Mouse (Mus musculus) spleen, postnatal 4 days (tissue): ENCODE data around the gene Tnik.

ENCODE experiments used
- DNase-seq, 2 experiments: peaks; one replicate each; pipeline ENCODE4 v3.0.0; 2022; ENCODE audit warnings: low spot score in 2 of 2

Tnik gene

DNA sequence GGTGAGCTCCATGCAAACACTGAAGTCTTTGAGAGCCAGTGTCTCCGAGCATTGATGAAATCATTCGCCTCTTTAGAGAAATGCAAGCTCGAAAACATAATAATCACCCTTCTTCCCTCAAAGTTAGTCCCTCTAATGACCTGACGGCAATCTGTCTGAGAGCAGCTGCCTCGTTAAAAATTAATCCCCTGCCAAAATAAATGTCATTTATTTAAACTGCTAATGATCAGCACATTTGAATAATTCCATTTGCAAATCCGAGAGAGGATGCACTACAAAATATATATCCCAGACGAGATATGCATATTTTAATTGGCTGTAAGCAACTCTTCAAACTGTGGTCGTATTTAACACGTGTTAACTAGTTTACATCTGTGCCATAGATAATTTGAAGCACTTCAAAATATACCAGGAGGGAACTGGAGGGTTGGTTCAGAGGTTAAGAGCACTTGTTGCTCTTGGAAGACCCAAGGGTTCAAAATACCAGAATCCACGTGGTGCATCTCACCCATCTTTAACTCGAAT lies 281.4 kb downstream of the Tnik start:
- DNase-seq, result no peak

DNA sequence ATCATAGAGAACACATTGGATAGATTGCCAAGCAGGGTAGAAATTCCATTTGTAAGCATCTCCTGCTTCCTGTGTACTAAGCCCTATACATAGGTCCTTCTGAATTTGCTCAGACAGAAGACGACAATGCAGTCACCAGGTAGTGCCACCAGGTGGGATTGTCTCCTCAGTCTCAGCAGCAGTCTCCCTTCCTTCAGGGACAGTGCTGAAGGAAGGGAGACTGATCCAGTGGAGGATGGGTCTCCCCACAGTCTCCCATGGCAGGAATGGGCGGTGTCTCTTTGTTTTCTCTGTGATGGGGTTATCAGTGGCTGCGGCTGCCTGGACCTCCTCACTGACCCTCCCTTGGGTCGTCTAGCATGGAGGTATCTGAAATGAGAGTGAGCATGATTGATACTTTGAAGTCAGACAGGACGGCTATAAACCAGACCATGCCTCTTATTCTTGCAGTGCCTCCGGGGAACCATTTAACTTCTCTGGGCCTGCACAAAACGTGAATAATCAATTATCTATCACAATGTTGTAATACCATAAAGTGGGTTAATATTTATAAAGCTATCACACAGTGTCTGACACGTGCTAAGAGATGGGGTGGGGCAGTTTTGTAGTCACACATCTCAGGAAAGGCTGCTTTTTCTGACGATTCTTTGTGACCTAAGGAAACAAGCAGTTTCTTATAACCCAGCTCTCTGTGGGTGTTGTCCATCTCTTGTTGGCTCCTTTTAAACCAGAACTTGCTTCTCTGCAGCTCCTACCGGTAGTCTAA lies 285.1 kb downstream of the Tnik start:
- DNase-seq, result no peak

DNA sequence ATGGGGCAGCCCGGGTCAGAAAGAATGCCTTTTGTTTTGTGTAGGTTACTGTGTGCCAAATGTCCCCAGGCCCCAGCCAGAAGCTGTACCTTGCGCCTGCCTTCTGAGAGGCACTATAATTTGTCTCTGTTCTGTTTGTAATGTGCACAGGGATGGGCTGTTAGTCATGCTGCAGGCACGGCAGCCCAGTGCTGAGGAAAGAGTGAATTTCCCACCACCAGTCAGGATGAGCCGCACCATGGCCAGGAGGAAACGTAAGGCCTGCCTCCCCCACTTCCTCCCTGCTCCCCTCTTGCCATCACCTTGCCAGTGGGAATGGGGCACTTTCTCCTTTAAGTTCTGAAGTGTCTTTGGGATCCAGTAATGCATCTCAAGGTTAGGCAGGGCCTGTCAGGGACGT lies 286.4 kb downstream of the Tnik start:
- no peak for DNase-seq

DNA sequence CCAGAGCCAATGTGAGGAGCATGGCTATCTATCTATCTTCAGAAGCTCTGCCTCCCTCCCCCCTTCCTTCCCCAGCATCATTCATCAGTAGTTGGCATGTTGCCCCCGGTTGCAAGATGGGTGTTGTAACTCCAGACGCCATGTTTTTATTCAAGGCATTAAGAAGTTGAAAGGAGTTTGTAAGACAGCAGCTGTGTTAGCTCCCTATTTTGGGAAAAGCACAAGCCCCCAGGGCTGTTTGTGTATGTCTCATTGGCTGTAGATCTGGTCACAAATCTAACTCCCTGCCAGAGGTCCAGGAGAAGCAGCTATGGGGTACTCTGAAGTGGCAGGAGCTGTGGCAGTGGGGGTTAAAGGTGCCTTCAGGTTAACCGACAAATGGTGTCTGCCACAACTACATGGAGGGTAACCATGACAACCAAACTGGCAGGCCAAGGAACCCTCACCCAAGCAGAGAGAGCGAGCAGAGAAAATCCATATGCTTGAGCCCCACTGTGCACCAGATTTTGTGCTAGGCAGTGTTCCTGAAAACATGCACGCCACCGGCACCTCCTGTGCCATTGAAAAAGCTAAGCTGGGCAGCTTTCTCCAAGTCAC lies 287.6 kb downstream of the Tnik start:
- no peak for DNase-seq

DNA sequence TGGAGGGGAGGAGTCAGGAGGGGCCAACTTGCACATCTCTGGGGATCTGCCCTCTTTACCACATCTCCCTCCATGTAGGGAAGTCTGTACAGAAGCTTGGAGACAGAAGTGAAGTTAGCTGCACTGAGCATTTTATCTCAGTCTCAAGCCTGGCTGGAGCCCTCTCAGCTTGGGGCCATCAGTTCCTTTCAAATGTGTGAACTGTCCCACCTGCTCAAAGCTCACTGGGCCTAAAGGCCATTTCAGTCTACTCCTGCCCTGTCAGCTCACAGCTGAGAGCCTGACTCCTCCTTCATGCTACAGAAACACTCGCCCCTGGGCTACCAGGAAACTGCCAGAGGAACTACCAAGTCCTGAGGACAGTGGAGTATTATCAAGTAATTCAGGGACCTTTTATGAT lies 288.7 kb downstream of the Tnik start:
- no peak for DNase-seq

DNA sequence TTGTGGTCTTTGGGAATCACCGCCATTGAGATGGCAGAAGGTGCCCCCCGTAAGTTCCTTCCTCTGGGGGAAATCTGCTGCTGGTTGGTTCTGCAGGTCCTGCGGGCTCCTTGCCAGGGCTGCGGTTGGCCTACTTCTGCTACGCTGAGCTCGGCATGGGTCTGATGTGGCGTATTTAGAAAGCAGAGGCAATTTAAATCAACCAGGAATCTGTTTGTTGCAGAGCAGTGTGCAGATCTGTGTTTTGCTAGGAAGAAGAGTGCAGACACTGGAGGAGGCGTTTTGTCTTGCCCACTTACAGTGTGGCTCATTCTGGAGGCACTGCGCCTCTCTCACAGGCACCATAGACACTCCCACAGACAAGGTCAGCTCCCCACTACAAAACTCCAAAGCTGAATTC lies 291.9 kb downstream of the Tnik start:
- DNase-seq, result no peak

DNA sequence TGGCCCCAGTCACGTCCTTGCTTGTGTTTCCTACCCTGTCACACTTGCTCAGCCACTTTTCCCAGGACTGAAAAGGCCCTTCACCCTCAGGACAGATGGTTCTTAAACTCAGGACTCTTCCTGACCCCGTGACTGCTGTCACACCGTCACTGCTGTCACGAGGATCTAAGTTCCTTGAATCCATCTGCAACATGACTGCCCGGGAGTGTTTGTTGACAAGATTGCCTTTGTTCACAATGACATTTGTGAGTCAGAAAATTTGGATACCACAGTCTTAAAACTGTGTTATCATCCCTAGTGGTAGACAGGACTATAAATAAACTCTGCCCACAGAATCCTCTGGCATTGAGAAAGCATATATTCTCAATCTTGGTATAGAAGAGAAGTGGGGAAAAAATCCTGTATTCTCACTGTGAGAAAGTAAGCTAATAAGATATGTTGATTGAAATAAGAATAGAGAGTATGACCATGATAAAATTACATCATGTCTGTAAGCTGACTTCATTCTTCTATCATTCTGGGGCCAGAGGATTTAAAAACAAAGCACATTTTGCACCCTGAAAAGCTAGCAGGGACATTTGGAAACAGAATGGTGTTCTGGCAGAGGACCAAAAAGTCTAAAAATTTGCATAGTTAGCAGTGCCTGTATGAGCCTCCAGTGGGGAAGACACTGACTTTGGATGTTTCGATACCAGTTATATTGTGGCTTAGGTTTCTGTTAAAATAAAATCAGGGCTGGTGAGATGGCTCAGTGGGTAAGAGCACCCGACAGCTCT lies 293.0 kb downstream of the Tnik start:
- DNase-seq, result no peak

DNA sequence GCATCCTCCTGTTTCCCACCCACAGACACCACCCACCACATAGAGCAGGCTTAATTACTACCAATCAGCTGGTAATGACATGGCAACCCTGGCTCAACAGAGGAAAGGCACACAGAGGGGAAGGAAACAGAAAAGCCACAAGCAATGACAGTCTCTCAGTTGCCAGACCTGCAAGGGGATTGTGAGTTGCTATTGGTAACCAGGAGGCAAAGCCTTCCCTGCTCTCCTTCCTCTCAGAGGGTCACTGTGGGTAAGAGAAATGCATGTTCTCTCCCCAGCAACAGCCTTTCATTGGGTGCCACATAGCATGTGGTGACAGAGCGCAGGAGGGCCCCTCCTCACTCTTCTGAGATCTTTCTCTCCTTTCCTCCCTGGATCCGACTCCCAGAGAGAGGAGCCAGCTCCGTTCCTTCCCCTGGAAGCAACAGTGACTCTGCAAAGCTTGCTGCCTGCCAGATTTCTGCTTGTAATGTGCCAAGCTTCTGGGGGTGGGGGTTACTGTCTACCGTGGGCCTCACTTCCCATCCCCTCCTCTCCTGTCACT lies 295.4 kb downstream of the Tnik start:
- no peak for DNase-seq

DNA sequence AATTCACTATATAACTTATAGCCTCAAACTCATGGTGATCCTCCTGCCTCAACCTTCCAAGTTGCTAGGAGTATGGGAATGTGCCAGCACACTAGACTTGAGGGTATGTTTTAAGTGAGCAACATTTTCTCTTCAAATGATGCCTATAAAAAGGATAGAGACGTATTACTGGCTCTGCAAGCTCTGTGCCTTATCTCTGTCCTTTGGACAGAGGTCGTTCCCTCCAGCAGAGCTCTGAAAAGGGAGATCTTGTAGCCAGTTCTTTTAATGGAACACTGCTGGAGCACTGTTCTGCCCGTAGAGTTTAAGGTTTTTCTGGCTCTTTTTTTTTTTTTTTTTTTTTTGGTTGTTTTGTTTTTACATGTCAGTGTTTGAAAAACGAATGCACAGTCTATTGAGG lies 298.4 kb downstream of the Tnik start:
- no peak for DNase-seq

DNA sequence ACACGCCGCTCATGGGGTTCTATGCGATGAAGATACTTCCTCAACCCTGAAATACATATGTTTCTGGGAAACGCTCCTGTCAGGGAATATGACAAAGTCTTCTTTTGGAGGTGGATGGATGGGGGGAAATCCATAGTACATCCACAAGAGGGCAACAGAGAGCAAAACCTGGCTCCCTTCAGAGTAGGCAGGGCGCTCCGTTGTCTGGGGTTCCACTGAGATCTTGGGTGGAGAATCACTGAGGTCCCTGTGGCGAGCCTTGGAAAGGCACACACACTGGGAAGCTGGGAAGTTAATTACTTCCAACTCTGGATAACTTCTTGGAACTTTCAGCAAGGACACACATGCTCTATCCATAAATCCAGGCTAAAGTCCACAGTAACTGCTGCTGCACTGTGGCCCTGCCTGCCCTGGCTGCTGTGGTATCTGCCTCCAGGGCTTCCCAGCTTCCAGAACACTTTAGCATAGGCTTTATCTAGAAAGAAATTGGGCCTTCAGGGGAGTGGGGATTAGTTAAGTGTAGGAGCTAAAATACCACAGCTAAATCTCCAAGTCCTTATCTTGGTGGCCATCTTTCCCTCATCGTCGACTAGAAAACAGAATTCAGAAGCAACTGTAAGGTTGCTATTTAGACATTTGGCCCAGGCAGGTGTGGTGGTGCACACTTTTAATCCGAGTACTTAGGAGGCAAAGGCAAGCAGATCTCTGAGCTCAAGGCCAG lies 299.8 kb downstream of the Tnik start:
- DNase-seq, result no peak

DNA sequence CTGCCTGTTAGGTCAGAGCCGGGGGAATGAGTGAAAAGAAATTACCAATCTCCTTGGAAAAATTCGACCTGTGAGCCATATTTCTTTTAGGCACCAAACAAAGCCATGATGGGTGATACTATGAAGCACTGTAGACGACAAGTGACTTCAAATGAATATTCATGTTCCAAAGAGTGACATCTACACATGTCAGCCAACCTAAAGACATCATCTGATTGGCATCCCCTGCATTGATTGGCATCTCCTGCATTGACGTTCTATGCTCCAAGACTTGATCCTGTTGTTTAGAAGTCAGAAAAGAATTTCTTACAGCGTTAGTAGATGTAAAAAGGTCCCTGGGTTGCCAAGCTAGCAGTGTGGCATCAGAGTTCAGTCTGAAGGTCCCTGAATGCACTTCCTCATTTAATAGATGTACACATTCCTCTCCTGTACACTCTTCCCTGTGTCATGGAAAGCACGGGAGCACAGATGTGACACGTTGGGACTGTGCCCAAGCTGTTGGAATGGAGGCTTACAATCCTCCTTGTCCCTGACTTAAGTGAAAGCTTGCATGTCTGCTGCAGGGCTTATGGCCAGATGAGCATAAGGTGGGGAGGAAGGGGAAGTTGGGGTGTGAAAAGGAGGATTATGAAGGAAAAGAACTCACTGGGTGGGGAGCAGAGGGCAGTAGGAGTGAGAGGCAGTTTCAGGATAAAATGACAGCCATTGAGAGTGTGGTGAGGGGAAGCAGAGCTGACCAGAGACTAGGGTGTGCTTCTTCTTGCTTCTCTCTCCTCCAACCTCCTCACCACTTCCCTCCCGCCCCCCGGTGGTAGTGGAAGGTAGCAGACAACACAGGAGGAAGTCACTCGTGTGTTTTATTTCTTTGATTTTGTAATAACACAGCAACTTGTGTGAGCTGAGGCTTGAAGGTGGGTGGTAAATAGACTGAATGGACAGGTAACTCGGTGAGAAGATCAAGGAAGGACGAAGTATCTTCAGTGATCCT lies 301.6 kb downstream of the Tnik start:
- no peak for DNase-seq

DNA sequence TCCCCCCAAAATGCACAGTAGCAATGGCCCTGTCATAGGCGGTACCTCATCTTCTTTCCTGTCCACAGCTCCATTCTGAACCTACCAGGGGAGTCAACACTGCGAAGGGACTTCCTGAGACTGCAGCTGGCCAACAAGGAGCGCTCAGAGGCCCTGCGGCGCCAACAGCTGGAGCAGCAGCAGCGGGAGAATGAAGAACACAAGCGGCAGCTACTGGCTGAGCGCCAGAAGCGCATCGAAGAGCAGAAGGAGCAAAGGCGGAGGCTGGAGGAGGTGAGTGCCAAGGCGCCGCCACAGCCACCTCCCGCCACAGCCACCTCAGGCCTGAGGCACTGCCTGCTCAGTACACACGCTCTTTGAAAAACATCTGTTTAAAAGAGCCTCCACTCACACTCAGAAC lies 314.3 kb downstream of the Tnik start:
- DNase-seq, result no peak

DNA sequence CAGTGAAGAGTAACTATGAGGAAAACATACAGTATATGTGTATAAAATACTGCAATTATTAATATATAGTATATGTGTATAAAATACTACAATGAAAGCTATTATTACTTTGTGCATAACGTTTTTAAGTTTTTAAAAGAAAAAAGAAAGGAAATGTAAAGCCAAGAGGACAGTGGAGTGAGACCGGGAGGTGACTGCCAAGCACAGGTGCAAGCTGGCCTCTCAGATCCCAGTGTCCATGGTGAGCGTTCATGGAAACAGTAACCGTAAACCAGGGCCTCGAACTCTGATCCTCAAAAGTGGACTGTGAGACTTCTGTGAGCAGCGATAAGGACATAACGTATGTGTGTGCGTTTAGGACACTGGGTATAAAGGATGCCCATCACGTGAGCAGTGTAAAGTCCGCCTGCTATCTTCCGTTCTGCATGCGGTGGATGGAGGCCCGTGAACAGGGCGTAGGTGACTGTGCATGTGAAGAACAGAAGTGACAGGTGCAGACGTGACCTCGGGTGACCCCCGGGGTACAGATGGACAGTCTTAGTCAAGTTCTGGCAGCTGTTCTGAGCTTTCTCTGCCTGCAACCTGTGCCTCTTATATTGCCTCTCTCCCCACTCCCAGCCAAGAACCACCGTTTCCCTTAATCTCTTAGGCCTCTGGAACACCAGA lies 316.1 kb downstream of the Tnik start:
- no peak for DNase-seq

DNA sequence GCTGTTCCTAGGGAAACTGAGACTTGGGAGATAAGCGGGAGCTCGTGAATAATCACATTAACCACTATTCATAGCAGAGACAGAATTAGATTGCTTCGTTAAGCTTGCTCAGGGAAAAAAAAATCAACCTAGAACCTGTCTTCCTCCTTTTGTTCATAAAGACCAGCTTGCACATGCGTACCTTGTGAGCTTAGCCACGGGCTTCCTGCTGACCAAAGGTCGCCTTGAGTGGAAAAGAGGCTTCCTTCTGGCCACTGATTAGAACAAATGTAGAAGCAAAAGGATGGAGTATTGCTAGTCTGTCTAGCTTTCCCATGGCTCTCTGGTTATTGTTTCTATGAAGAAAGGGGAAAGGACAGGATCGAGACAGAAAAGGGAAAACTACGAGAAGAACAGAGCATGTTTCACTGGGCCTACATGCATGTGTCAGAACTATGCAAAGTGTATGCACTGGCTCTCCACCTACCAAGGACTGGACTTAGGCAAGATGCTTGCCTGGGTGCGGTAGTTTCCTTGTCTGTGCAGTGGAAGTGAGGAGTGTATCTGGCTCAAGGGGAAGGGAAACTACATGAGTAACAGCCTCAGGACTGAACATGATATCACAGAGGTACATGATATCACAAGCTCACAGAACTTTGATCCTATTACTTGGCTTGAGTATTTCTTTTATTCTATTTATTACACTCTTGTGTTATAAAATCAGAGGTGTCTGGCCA lies 322.9 kb downstream of the Tnik start:
- DNase-seq, result no peak

DNA sequence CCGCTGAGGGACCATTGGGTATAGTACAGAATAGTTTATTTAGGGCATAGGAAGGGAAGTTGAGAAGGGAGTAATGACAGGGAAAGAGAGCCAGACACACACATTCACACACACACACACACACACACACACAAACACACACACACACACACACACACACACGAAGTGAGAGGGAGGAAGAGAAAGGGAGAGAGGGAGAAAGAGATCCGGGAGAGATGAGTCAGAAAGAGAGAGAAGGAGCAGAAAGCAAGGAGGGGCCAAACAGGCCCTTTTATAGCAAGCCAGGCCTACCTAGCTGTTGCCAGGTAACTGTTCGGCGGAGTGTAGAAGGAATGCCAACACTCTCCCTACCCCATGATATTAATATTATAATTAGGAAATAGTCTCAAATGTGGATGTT lies 324.8 kb downstream of the Tnik start:
- no peak for DNase-seq

DNA sequence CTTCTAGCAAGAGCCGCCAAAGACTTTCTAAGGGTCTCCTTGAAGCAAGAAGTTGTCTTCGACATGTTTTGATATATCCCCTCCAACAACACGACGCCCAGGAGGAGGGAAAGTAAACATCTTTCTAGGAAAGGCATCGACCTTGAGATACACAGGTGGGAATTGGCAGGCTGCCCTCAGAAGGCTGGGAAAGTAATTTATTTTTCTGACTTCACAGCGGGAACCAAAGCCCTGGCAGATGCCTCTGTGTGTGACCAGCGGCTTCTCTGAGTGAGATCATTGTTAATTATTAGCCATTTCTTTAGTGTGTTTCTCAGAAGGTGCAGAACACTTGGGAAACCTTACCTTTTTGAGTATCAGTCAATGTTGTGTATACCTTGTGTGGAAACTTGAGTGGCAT lies 328.3 kb downstream of the Tnik start:
- no peak for DNase-seq

DNA sequence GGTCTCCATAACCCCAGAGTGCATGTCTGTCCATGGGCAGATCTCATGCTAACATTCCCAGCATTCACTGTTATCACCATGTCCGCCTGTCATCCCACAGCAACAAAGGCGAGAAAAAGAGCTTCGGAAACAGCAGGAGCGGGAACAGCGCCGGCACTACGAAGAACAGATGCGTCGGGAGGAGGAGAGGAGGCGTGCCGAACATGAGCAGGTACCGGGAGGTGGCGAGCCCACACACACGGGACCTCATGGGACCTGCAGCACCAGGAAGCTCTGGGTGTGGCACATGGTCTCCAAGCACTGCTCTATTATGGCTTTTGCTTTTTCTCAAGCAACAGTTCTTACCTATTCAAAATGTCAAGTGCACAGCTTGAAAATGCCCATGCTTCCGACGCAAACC lies 330.9 kb downstream of the Tnik start:
- DNase-seq, result no peak

DNA sequence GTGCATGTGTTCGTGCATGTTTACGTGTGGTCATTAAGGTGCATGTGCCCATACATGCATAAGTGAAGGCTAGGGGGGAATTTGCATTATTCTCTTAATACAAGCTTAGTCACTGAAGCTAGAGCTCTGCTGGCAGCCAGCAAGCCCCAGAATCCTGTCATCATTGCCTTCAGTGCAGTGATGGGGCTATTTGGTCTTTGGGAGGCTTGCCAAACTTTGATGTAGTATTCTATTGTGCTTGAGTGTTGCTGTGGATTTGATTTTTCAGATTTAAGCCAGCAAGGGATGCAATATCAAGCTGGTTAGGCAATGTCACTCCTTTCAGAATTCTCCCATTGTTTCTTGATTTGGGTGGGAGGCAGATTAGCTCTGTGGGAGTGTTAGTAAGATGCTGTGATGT lies 336.5 kb downstream of the Tnik start:
- DNase-seq, result no peak

DNA sequence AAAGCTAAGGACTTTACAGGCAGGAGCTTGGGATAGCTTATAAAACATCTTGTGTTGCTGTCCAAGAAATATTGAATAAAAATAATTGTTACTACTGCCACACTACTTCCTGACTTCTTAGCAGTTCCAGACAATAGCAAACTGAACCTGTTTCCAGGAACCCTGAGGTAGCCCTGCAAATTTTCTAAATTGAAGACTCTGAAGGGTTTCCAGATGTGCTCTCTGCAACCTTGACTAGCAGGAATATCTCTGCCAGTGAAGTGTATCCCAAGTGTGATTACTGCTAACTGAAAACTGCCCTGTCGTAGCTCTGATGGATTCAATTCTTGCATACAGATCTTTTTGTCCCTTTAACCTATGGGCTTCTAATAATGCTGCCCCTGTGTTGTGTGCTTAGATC lies 343.7 kb downstream of the Tnik start:
- no peak for DNase-seq
